Mouse (Mus musculus): Measurements from ENCODE around the gene Crhr2.

DNA sequence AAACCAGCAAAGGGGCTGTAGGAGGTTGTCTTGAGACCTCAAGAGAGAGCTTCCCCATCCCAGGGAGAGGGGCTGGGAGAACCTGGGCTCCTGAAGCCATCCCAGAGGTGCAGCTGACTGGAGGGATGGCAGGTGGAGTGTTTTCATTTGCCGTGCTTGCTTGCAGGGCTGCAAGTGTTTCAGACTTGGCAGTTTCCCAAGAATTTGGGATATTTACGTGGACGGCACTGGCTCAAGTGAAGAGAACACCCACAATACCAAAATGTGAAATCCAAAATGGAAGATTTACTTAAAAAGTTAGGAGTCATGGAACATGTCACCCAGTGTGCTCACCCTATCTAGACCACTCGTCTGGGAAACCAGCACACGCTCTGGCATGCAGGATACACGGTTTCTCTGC is 2.2 kb downstream of the Crhr2 start:
- TF ChIP-seq CTCF (IDR thresholded peaks at IDR 0.05; ENCODE audit: insufficient read depth, low read depth, low read length) (no peak), POLR2A (IDR thresholded peaks at IDR 0.05; ENCODE audit: insufficient read depth, low read depth, low read length) (no peak)

All from olfactory bulb, adult 2 months (tissue).